8 mouse cellular contexts compared by ENCODE assay signal in the genomic region with DNA sequence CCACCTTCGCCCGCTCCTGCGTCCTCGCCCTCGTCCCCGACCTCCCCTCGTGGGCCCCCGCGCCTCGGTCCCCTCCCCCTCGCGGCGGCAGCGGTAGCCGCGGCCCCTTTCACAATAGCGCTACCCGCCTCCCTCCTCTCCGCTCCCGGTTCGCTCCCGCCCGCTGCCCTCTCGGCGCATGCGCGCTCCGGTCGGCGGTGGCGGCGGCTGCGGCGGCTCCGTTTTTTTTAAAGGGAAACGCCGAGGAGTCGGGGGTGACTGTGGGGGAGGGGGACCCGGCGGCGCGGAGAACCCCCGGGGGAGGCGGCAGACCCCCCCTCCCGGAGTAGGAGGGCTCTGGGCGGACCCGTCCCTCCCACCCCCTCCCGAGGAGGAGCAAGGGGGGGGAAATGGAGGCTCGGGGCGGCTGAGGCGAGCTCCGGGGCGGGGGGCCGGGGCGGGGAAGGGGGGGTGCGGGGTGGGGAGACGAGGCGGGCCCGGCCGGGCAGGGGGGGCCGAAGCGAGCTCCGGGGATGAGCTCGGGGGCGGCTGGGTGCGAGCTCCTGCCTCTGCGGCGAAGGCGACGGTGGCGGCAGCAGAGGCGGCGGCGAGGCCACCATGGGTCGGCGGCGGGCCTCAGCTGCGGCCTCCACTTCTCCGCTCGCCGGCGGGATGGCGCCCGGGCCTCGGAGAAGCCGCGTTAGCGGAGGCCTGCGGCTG. TPM values are rescaled to one million over a fixed set of nuclear protein-coding genes. Genes with fewer than 3 reads are reported as not detected.
DNase-seq lines count a peak whose midpoint lies in the region; ATAC-seq and TF ChIP-seq lines count a peak whose summit lies in the region.

A gene (plus strand): TSS at position 502 of the 699 bp plus-strand sequence.

- H3K36me3 ChIP-seq in embryonic facial prominence, embryonic 11.5 days (replicated peaks; ENCODE audit: control insufficient read depth, insufficient read depth, low read depth, low read length) = peaks cover 4% of the 10 kb centered on the region
- peaks cover 10% of the 10 kb centered on the region; the same call in 1 of the 2 replicates for H3K36me3 ChIP-seq in intestine, postnatal 0 days (ENCODE audit: control insufficient read depth, insufficient read depth)
- peaks cover 27% of the 10 kb centered on the region for H3K36me3 ChIP-seq in limb, embryonic 12.5 days
- H3K36me3 ChIP-seq in midbrain, embryonic 13.5 days = peaks cover 12% of the 10 kb centered on the region

- H3K4me3 ChIP-seq in embryonic facial prominence, embryonic 11.5 days (ENCODE audit: low read depth, low read length) = peak within 1 kb of the TSS; percentile 97
- H3K4me3 ChIP-seq in intestine, postnatal 0 days (ENCODE audit: low read depth, low read length) = peak within 1 kb of the TSS; percentile 85
- peak within 1 kb of the TSS; percentile 100 for H3K4me3 ChIP-seq in limb, embryonic 12.5 days (replicated peaks)
- H3K4me3 ChIP-seq in midbrain, embryonic 13.5 days (replicated peaks) = peak within 1 kb of the TSS; percentile 100

- peak; percentile 91 for DNase-seq in cerebellum, adult 11 months
- peak; percentile 88 for DNase-seq in embryonic facial prominence, embryonic 11.5 days (ENCODE audit: low spot score)
- peak; percentile 85 for DNase-seq in spleen, adult 18-20 months

- TF ChIP-seq CTCF in intestine, postnatal 0 days (IDR thresholded peaks at IDR 0.05; ENCODE audit: low read depth) = peak; percentile 48; the same call in 1 of the 2 replicates

- H3K27ac ChIP-seq in embryonic facial prominence, embryonic 11.5 days (replicated peaks; ENCODE audit: low read depth, low read length) = peak within 1 kb of the TSS; percentile 100
- peak within 1 kb of the TSS; percentile 99 for H3K27ac ChIP-seq in intestine, postnatal 0 days (ENCODE audit: low read depth, low read length)
- H3K27ac ChIP-seq in limb, embryonic 12.5 days = peak within 1 kb of the TSS; percentile 100
- H3K27ac ChIP-seq in midbrain, embryonic 13.5 days = peak within 1 kb of the TSS; percentile 100

- no peaks in the 10 kb centered on the region for H3K9me3 ChIP-seq in embryonic facial prominence, embryonic 11.5 days (replicated peaks; ENCODE audit: control insufficient read depth, low read length)
- H3K9me3 ChIP-seq in intestine, postnatal 0 days (ENCODE audit: control insufficient read depth) = no peaks in the 10 kb centered on the region
- H3K9me3 ChIP-seq in limb, embryonic 12.5 days = no peaks in the 10 kb centered on the region
- H3K9me3 ChIP-seq in midbrain, embryonic 13.5 days = no peaks in the 10 kb centered on the region

- whole genome bisulfite sequencing in embryonic facial prominence, embryonic 11.5 days = under 1% methylated on average over 70 of the region's 89 CpGs
- 2% methylated on average over 64 of the region's 89 CpGs for WGBS in intestine, postnatal 0 days
- WGBS in limb, embryonic 12.5 days = 1% methylated on average over 69 of the region's 89 CpGs
- WGBS in midbrain, embryonic 13.5 days = under 1% methylated on average over 69 of the region's 89 CpGs

- no peak; the same call in 1 of the 2 replicates for ATAC-seq in cerebellum, adult (ENCODE audit: insufficient number of reproducible peaks, low FRiP score, low TSS enrichment)
- ATAC-seq in embryonic facial prominence, embryonic 11.5 days (replicated peaks; ENCODE audit: insufficient number of reproducible peaks, low FRiP score, low TSS enrichment, low read depth) = peak; percentile 60
- ATAC-seq in granulocyte monocyte progenitor cell, adult 5-6 weeks (replicated peaks; ENCODE audit: poor library complexity, severe bottlenecking) = peak; percentile 71
- ATAC-seq in intestine, postnatal 0 days = peak; percentile 71
- ATAC-seq in limb, embryonic 12.5 days (ENCODE audit: insufficient number of reproducible peaks, insufficient read depth, low FRiP score, low TSS enrichment, low read depth) = peak; percentile 23
- peak; percentile 60 for ATAC-seq in midbrain, embryonic 13.5 days

- no peaks in the 10 kb centered on the region for H3K27me3 ChIP-seq in embryonic facial prominence, embryonic 11.5 days (ENCODE audit: control insufficient read depth, insufficient read depth, low read length)
- H3K27me3 ChIP-seq in intestine, postnatal 0 days (replicated peaks; ENCODE audit: control insufficient read depth, insufficient read depth, low read length) = no peaks in the 10 kb centered on the region
- H3K27me3 ChIP-seq in limb, embryonic 12.5 days = no peaks in the 10 kb centered on the region
- no peaks in the 10 kb centered on the region for H3K27me3 ChIP-seq in midbrain, embryonic 13.5 days

- H3K9ac ChIP-seq in embryonic facial prominence, embryonic 11.5 days (replicated peaks; ENCODE audit: low read length) = peak within 1 kb of the TSS; percentile 99
- peak within 1 kb of the TSS; percentile 94 for H3K9ac ChIP-seq in intestine, postnatal 0 days (ENCODE audit: low read depth, low read length)
- H3K9ac ChIP-seq in limb, embryonic 12.5 days (replicated peaks) = peak within 1 kb of the TSS; percentile 100
- H3K9ac ChIP-seq in midbrain, embryonic 13.5 days (replicated peaks) = peak within 1 kb of the TSS; percentile 100

- H3K4me2 ChIP-seq in embryonic facial prominence, embryonic 11.5 days (ENCODE audit: low read depth, low read length) = peak within 1 kb of the TSS; percentile 84
- H3K4me2 ChIP-seq in intestine, postnatal 0 days (replicated peaks; ENCODE audit: low read depth) = peak within 1 kb of the TSS; percentile 93
- H3K4me2 ChIP-seq in limb, embryonic 12.5 days = peak within 1 kb of the TSS; percentile 99
- peak within 1 kb of the TSS; percentile 99 for H3K4me2 ChIP-seq in midbrain, embryonic 13.5 days (replicated peaks)

- 0 out of 2 replicates have a peak, but pooled peaks cover 2% of the 10 kb centered on the region for H3K4me1 ChIP-seq in embryonic facial prominence, embryonic 11.5 days (ENCODE audit: control insufficient read depth, insufficient read depth, low read length)
- no peaks in the 10 kb centered on the region for H3K4me1 ChIP-seq in intestine, postnatal 0 days (replicated peaks; ENCODE audit: control insufficient read depth, insufficient read depth, low read length)
- H3K4me1 ChIP-seq in limb, embryonic 12.5 days (replicated peaks) = peaks cover 29% of the 10 kb centered on the region
- H3K4me1 ChIP-seq in midbrain, embryonic 13.5 days (replicated peaks) = peaks cover 47% of the 10 kb centered on the region

RNA-seq across cellular contexts. Expression of the gene that starts here (rescaled TPM):
- polyA plus RNA-seq in embryonic facial prominence, embryonic 11.5 days (2014; fragmentation: Nextera tagmentation; extraction: Ambion mirVana) = 20.2 and 22.0 TPM in 2 replicates
- total RNA-seq in granulocyte monocyte progenitor cell, adult 5-6 weeks (2014; fragmentation: Nextera tagmentation) = 72.7 and 75.0 TPM in 2 replicates
- total RNA-seq in granulocyte monocyte progenitor cell, adult 5-6 weeks (2017) = 59.8 and 70.1 TPM in 2 replicates
- 12.6 and 15.1 TPM in 2 replicates for polyA plus RNA-seq in intestine, postnatal 0 days (2015; fragmentation: Nextera tagmentation; extraction: Ambion mirVana)
- 32.7 and 35.3 TPM in 2 replicates for polyA plus RNA-seq in limb, embryonic 12.5 days (2016; fragmentation: Nextera tagmentation; extraction: Ambion mirVana)
- 34.2 and 34.5 TPM in 2 replicates for polyA plus RNA-seq in midbrain, embryonic 13.5 days (2015; fragmentation: Nextera tagmentation; extraction: Ambion mirVana)
